Mouse (Mus musculus) macrophage (primary cell): ENCODE data around the gene Adamts12. TPM values are rescaled to one million over a fixed set of nuclear protein-coding genes. Genes with fewer than 3 reads are reported as not detected.

Experiments used
- H3K27ac ChIP-seq: fragments of 350-480 bp; formaldehyde crosslinking; 2 replicates; pipeline ENCODE4 v1.9.0; 2021
- H3K36me3 ChIP-seq: fragments of 350-480 bp; formaldehyde crosslinking; 2 replicates; pipeline ENCODE4 v1.9.0; 2021; ENCODE audit errors: inconsistent target
- H3K4me3 ChIP-seq: fragments of 350-480 bp; formaldehyde crosslinking; 2 replicates; pipeline ENCODE4 v1.9.0; 2021; ENCODE audit errors: inconsistent target
- H3K79me2 ChIP-seq: fragments of 350-480 bp; formaldehyde crosslinking; 2 replicates; pipeline ENCODE4 v1.9.0; 2021; ENCODE audit errors: inconsistent target
- WGBS: methylation state at CpG from one replicate; pipeline ENCODE4 v1.1.7; 2026; ENCODE audit warnings: inconsistent platforms; ENCODE audit not compliant: missing documents; 5-methylcytosine and 5-hydroxymethylcytosine counted together
- polyA plus RNA-seq: library from polyadenylated mRNA; stranded (reverse); fragments of 250-400 nt; gene quantifications from 3 replicates; pipeline ENCODE4 v1.2.4, GENCODE M21; 2018; ENCODE audit warnings: inconsistent platforms
- total RNA-seq, 78 experiments: library from RNA; depleted of rRNA; stranded (reverse); fragments of 250-400 nt; gene quantifications; 1 replicate in 9 of 78; 2 replicates in 24 of 78; 3 replicates in 43 of 78; 4 replicates in 2 of 78; pipeline ENCODE4 v1.2.4; 2018; ENCODE audit warnings: inconsistent platforms in 56 of 78

Adamts12 gene
- 1 to 10 TPM in 1 of 26 experiments, under 1 TPM in 14, not detected in 11; 0.04 to 1.6 (median 0.19) TPM for total RNA-seq (2018; cell fraction: chromatin; rRNA removed)
- under 1 TPM in 13 of 26 experiments, not detected in 13; under 0.01 to 0.10 (median 0.04) TPM for total RNA-seq (2018; cell fraction: cytosol; rRNA removed)
- 1 to 10 TPM in 1 of 26 experiments, under 1 TPM in 6, not detected in 19; 0.05 to 1.1 (median 0.20) TPM for total RNA-seq (2018; cell fraction: nucleus; rRNA removed)
- 0.01 to 0.09 TPM in 2 of 3 replicates, not detected in the other for polyA plus RNA-seq

- Histone ChIP-seq H3K79me2 (no peaks in the 10 kb centered on the region), H3K4me3 (no peak within 1 kb of the TSS), H3K36me3 (no peaks in the 10 kb centered on the region), H3K27ac (no peak within 1 kb of the TSS)
- 4% methylated on average over 25 of the region's 25 CpGs for WGBS
These were observed at the start of gene Adamts12 for GRCm38 (mm10) chr15:11064558-11065411. Gene Adamts12, plus strand, starts transcription at chr15:11064790.

GRCm38 (mm10) chr15:11014931-11015330 lies 49.7 kb upstream of the Adamts12 start:
- Histone ChIP-seq H3K36me3 (no peaks in the 10 kb centered on the region), H3K4me3 (no peak overlapping the region), H3K79me2 (no peaks in the 10 kb centered on the region), H3K27ac (no peak overlapping the region)
- 77% methylated on average over 2 of the region's 2 CpGs for WGBS

- WGBS, result 83% methylated on average over 4 of the region's 4 CpGs
- no peak overlapping the region for H3K4me3 ChIP-seq
- no peaks in the 10 kb centered on the region for H3K36me3 ChIP-seq
- H3K79me2 ChIP-seq, result no peaks in the 10 kb centered on the region
- no peak overlapping the region for H3K27ac ChIP-seq
These were observed 37.6 kb upstream of the Adamts12 start for GRCm38 (mm10) chr15:11026801-11027561.

- no peaks in the 10 kb centered on the region for H3K79me2 ChIP-seq
- H3K4me3 ChIP-seq, result no peak overlapping the region
- no peak overlapping the region for H3K27ac ChIP-seq
- WGBS, result 89% methylated on average over 3 of the region's 3 CpGs
- no peaks in the 10 kb centered on the region for H3K36me3 ChIP-seq
These were observed 34.4 kb upstream of the Adamts12 start for GRCm38 (mm10) chr15:11030188-11030587.

GRCm38 (mm10) chr15:11035947-11036474 lies 28.6 kb upstream of the Adamts12 start:
- Histone ChIP-seq H3K27ac (no peak overlapping the region), H3K36me3 (no peaks in the 10 kb centered on the region), H3K79me2 (no peaks in the 10 kb centered on the region), H3K4me3 (no peak overlapping the region)
- WGBS, result 7% methylated on average over 34 of the region's 34 CpGs

GRCm38 (mm10) chr15:11036535-11037375 lies 27.8 kb upstream of the Adamts12 start:
- Histone ChIP-seq H3K79me2 (no peaks in the 10 kb centered on the region), H3K4me3 (no peak overlapping the region), H3K36me3 (no peaks in the 10 kb centered on the region), H3K27ac (no peak overlapping the region)
- 6% methylated on average over 49 of the region's 49 CpGs for WGBS

GRCm38 (mm10) chr15:11037376-11037695 lies 27.3 kb upstream of the Adamts12 start:
- Histone ChIP-seq H3K79me2 (no peaks in the 10 kb centered on the region), H3K4me3 (no peak overlapping the region), H3K27ac (no peak overlapping the region), H3K36me3 (no peaks in the 10 kb centered on the region)
- 8% methylated on average over 8 of the region's 8 CpGs for WGBS

GRCm38 (mm10) chr15:11037711-11038110 lies 26.9 kb upstream of the Adamts12 start, which contains the start of gene Rxfp3:
Gene Rxfp3, minus strand, starts transcription at chr15:11037991.
- Histone ChIP-seq H3K4me3 (no peak within 1 kb of the TSS), H3K79me2 (no peaks in the 10 kb centered on the region), H3K27ac (no peak within 1 kb of the TSS), H3K36me3 (no peaks in the 10 kb centered on the region)
- 6% methylated on average over 16 of the region's 16 CpGs for WGBS

GRCm38 (mm10) chr15:11038476-11038875 lies 26.1 kb upstream of the Adamts12 start:
- 5% methylated on average over 12 of the region's 12 CpGs for WGBS
- H3K27ac ChIP-seq, result no peak overlapping the region
- no peaks in the 10 kb centered on the region for H3K36me3 ChIP-seq
- no peak overlapping the region for H3K4me3 ChIP-seq
- no peaks in the 10 kb centered on the region for H3K79me2 ChIP-seq

- Histone ChIP-seq H3K36me3 (no peaks in the 10 kb centered on the region), H3K27ac (no peak overlapping the region), H3K4me3 (no peak overlapping the region), H3K79me2 (no peaks in the 10 kb centered on the region)
- 61% methylated on average over 5 of the region's 5 CpGs for WGBS
These were observed 24.5 kb upstream of the Adamts12 start for GRCm38 (mm10) chr15:11040067-11040466.

GRCm38 (mm10) chr15:11041229-11041628 lies 23.4 kb upstream of the Adamts12 start:
- Histone ChIP-seq H3K27ac (no peak overlapping the region), H3K4me3 (no peak overlapping the region), H3K79me2 (no peaks in the 10 kb centered on the region), H3K36me3 (no peaks in the 10 kb centered on the region)
- WGBS, result 68% methylated on average over 2 of the region's 2 CpGs

GRCm38 (mm10) chr15:11042828-11043227 lies 21.8 kb upstream of the Adamts12 start:
- H3K4me3 ChIP-seq, result no peak overlapping the region
- WGBS, result 65% methylated on average over 5 of the region's 5 CpGs
- no peaks in the 10 kb centered on the region for H3K36me3 ChIP-seq
- no peak overlapping the region for H3K27ac ChIP-seq
- no peaks in the 10 kb centered on the region for H3K79me2 ChIP-seq

GRCm38 (mm10) chr15:11053678-11054439 lies 10.7 kb upstream of the Adamts12 start:
- Histone ChIP-seq H3K27ac (no peak overlapping the region), H3K79me2 (no peaks in the 10 kb centered on the region), H3K36me3 (no peaks in the 10 kb centered on the region), H3K4me3 (no peak overlapping the region)
- 93% methylated on average over 10 of the region's 10 CpGs for WGBS
